Mouse (Mus musculus) cerebellum, adult (tissue): ENCODE measurements around the gene Rnaseh2a.

Experiments
- ATAC-seq: cut with Nextera tagmentation; 2 replicates; pipeline ENCODE4 v1.9.2; 2017; ENCODE audit warnings: mild to moderate bottlenecking, moderate library complexity, mixed read lengths; ENCODE audit not compliant: insufficient number of reproducible peaks, low FRiP score, low TSS enrichment

Gene Rnaseh2a

GRCm38 (mm10) chr8:84970135-84970790, 696 bp upstream of the Rnaseh2a start:
- ATAC-seq: no peak

- no peak for ATAC-seq
These were observed 917 bp downstream of the Rnaseh2a start for GRCm38 (mm10) chr8:84968650-84969049.

- no peak for ATAC-seq
These were observed 1.8 kb downstream of the Rnaseh2a start for GRCm38 (mm10) chr8:84967532-84968304.

- no peak for ATAC-seq
These were observed 3.0 kb downstream of the Rnaseh2a start for GRCm38 (mm10) chr8:84966603-84967002.

GRCm38 (mm10) chr8:84965731-84966291, 3.8 kb downstream of the Rnaseh2a start:
- ATAC-seq: peak; percentile 88

- ATAC-seq: no peak
These were observed 5.6 kb downstream of the Rnaseh2a start for GRCm38 (mm10) chr8:84963952-84964351.

- no peak for ATAC-seq
These were observed 9.8 kb downstream of the Rnaseh2a start for GRCm38 (mm10) chr8:84959811-84960210.

GRCm38 (mm10) chr8:84956768-84957167, 12.8 kb downstream of the Rnaseh2a start:
- no peak for ATAC-seq

- no peak for ATAC-seq
These were observed 16.8 kb downstream of the Rnaseh2a start for GRCm38 (mm10) chr8:84952612-84953255.

GRCm38 (mm10) chr8:84949753-84950152, 19.8 kb downstream of the Rnaseh2a start:
- no peak for ATAC-seq

GRCm38 (mm10) chr8:84947241-84947545, 22.4 kb downstream of the Rnaseh2a start:
- ATAC-seq: no peak

GRCm38 (mm10) chr8:84946528-84947240, 22.9 kb downstream of the Rnaseh2a start, which contains the start of gene Rtbdn:
Gene Rtbdn, plus strand, starts transcription at chr8:84946991.
- peak; percentile 45; the same call in 1 of the 2 replicates for ATAC-seq

GRCm38 (mm10) chr8:84945633-84946527, 23.7 kb downstream of the Rnaseh2a start:
- peak; percentile 54; the same call in 1 of the 2 replicates for ATAC-seq

GRCm38 (mm10) chr8:84945235-84945632, 24.3 kb downstream of the Rnaseh2a start:
- ATAC-seq: peak; percentile 53; the same call in 1 of the 2 replicates

GRCm38 (mm10) chr8:84944478-84945160, 24.9 kb downstream of the Rnaseh2a start:
- ATAC-seq: peak; percentile 54; the same call in 1 of the 2 replicates

GRCm38 (mm10) chr8:84943699-84944098, 25.9 kb downstream of the Rnaseh2a start:
- no peak for ATAC-seq

GRCm38 (mm10) chr8:84937620-84938485, 31.7 kb downstream of the Rnaseh2a start:
- no peak for ATAC-seq
